ENCODE assay signal across 7 mouse cellular contexts in genomic region chrX:20736479-20736878, GRCm38 (mm10).
"Had no signal": no experiment of that assay in that cellular context is flagged by ENCODE, and none has a peak within 500 bp of the region (broad histone marks: within the 10 kb centered on the region; RNA-seq: fewer than 3 reads in every experiment).

No protein-coding gene starts in this region.

- DNase-seq: kidney, adult 11 months; kidney, adult 9 months; kidney, postnatal 36 days; lung, adult 2 months; lung, postnatal 10 days; thymus, adult 18-20 months; thymus, postnatal 14 days had no signal
